Mouse (Mus musculus) T-helper 17 cell (primary cell): ENCODE data around the gene Cdk18.
"Not testable (repeated sequence)": the region's sequence is repeated elsewhere in the genome, so short reads cannot be mapped to it uniquely, and the experiment has no call there.

Source experiments
- in situ Hi-C, 2 experiments: fragments of 300-600 bp; cut with MboI, MseI; formaldehyde crosslinking; loops; 1 replicate in 1 of 2; 2 replicates in 1 of 2; pipeline ENCODE4 v1.15.1; 2025; ENCODE audit warnings: high pct_unique_total_duplicates in 2 of 2

Gene Cdk18

DNA sequence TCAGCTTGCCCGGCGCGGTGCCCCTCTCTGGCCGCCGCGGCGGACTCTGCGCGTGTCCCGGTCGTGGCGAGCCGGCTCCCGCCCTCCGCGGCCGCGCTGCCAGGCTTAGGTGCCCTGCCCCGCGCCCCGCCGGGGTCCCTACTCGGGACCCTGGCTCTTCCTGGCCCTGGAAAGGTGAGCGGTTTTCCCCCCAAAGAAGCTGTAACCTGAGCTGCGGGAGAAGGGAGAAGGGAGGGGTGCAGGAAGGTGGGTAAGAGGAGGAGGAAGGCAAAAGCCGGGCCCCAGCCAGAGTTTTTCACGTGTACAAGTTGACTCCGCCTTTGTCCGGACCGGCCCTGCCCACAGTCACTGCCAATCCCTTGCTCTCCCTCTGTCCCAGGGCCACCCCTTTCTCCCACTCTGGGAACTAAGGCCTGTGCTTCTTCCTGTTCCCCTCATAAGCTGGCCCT is at the start of gene Cdk18:
Gene Cdk18 (minus strand): TSS at position 269 of the 449 bp plus-strand sequence.
- in situ Hi-C loops: no loop called here

DNA sequence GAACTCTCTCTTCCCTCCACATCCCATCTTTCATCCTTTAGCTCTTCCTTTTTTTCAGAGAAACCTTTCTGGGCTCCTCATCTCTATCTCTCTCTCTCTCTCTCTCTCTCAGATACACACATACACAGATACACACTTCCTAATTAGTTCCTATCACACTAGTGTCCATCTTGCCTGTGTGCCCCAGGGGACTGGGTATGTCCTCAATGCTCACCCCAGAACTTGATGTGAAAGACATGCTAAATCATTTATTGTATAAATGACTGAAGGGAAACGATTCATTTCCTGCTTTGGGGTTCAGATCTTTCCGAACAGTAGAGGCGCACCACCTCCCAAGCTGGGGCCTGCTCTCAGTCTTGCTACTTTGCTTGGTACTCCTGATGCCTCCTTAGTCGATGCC is 49.7 kb upstream of the Cdk18 start:
- in situ Hi-C loops: no loop called here

DNA sequence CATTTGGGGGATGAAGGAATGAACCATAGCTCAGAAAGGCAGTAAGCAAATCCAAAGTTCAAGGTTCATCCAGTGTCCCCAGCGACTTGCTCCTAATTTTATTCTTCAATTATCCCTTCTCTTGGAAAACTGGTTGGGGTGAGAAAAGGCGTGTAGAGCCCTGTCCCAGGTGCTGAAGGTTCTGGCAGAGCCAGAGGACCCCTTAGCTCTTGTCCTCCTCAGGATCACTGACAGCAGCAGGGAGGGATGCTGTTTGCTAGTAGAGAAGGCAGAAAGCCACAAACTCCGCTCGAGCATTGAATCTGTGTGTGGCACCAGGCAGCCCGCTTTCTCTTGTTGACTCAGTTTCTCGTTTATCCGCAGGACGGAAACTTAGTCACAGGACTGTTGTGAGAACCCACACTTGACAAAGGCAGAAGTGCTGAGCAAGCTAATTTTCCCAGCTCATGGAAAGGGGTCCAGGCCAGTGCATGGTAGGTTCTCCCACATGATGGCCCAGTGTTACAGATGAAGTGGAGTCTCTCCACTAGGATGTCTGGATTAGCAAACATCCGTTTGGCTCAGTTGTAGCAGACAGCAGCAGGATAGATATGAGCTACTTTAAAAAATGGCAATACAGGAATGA is 49.1 kb upstream of the Cdk18 start:
- in situ Hi-C loops: no loop called here

DNA sequence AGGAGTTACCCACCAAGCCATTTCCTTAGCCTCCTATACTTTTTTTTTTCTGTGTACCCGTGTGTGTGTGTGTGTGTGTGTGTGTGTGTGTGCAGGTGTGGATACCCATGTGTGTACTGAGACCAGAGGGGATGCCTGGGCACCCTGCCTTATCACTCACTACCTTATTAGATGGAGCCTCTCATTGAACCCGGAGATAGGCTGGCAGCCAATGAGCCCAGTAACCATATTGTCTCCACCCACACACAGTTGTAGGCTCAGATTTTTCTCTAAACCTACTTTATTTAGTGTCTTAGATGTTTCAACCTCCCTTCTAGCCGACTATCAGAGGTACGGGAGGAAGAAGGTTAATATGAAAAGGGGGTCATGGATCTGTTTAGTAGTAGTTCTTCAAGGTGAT is 46.8 kb upstream of the Cdk18 start:
- in situ Hi-C loops: no loop called here

DNA sequence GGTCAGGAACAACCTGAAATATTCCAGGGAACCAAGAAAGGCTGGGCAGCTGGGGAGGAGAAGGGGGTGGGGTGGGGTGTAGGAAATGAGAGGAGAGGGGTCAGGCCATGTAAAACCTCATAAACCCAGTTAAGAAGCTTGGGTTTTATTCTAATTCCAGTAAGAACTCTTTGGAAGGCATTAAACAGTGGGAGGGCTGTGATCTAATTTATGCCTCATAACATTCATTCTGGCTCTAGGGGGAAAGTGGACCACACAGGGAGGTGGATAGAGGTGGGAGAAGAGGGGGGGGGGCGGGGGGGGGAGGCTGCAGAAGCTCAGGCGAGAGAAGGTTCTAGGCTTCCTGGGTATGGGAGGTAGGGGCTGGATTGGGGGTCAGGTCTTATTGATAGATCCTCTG is 32.1 kb upstream of the Cdk18 start:
- in situ Hi-C loops: loop anchor here in 1 of 2 experiments (5.0 to 10.0 kb wide), 2 partner anchors 191 to 1393 kb away; no protein-coding TSS in a partner anchor

DNA sequence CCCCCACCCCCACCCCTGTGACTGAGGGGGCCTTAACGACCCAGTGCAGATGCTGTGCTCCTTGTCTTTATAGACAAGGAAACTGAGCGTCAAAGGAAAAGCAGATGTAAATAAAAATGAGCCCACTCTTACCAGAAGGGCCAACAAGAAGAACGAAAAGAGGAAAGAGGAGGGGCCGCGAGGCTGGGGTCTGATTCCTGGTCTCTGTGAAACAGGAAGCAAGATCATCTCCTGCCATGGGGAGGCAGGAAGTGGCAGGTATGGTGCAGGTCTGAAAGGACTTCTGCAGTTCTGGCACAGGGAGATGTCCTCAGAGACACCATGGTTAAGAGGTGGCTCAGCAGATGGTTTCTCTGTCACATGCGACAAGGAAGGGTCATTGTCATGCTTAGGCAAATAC is 31.2 kb upstream of the Cdk18 start:
- in situ Hi-C loops: loop anchor here in 1 of 2 experiments (5.0 to 10.0 kb wide), 2 partner anchors 192 to 1394 kb away; no protein-coding TSS in a partner anchor

DNA sequence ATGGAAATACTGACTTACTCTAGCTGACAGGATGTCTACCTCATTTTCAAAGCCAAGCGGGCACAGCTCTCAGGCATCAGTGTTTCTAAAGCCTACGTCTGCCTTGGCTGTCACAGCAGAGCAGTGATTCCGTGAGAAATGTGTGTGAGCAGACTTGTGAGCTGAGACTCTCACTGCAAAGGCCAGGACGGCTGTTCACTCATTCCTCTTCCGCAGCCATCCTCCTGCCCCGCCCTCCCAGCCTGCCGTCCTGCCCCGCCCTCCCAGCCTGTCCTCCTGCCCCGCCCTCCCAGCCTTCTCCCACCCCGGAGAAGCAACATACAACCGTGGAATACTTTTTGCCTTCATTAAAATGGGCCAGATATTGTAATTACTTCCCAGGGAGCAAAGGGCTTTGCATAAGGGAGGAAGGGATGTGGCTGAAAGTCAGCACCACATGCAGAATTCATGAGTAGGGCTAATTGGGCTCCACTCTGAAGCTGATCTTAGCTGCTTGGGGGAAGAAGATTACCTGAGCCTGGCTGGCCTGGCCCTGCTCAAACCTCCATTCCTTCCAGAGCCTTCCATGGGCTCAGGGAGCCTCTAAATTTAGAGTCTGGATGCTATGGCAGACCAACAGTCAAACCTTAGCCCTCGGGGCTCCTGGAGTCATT is 28.8 kb upstream of the Cdk18 start:
- in situ Hi-C loops: no loop called here

DNA sequence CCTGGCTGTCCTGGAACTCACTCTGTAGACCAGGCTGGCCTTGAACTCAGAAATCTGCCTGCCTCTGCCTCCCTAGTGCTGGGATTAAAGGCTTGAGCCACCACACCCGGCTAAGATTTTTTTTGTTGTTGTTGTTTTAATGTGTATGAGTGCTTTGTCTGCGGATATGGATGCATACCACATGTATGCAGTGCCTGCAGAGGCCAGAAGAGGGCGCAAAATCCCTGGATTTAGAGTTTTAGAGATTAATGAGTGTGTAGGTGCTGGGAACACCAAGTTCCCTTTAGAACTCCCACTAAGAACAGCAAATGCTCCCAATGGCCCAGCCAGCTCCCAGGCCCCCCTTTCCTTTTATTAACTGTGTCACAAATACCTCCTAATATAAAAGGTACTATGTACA is 26.4 kb upstream of the Cdk18 start:
- in situ Hi-C loops: no loop called here

DNA sequence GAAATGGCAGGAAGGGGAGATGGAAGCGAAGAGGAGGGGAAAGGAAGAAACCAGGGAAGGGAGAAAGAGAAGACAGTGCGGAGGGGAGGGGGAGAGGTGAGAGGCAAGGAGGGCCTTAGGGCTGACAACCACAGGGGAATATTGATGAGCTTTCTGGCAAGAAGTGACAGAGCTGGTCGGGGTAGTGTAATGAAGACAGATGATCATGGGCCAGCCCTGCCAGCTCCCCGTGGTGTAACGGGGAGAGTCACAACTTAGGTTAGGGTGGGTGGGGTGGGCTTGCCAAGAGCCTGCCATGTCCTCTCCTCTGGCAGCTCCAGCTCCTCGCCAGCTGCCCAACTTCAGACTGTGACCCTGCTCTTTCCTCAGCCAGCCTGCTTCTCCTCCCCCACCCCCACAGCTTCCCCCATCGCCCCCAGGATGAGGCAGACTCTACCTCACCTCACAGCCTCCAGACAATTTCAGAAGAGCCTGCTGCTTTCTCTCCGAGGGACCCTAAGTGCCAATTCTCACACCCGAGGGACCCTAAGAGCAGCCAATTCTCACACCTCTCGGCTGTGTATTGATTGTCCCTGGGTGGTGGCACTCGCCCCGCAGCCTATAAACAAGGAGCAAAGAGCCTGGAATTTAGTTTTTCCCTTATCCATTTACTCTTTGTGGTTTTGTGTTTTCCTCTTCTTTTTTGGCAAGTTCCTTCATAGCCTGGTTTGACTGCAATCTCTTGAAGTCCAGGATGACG is 25.5 kb upstream of the Cdk18 start:
- in situ Hi-C loops: no loop called here

DNA sequence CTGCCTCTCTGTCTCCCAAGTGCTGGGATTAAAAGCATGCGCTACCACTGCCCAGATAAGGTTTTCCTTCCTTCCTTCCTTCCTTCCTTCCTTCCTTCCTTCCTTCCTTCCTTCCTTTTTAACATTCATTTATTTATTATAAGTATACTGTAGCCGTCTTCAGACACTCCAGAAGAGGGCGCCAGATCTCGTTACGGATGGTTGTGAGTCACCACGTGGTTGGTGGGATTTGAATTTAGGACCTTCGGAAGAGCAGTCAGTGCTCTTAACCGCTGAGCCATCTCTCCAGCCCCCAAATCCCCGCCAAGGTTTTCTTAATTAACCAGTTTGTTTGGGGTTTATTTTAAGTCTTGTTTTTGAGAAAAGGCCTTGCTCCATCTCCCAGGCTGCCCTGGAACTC is 23.1 kb upstream of the Cdk18 start:
- in situ Hi-C loops: not testable (repeated sequence)

DNA sequence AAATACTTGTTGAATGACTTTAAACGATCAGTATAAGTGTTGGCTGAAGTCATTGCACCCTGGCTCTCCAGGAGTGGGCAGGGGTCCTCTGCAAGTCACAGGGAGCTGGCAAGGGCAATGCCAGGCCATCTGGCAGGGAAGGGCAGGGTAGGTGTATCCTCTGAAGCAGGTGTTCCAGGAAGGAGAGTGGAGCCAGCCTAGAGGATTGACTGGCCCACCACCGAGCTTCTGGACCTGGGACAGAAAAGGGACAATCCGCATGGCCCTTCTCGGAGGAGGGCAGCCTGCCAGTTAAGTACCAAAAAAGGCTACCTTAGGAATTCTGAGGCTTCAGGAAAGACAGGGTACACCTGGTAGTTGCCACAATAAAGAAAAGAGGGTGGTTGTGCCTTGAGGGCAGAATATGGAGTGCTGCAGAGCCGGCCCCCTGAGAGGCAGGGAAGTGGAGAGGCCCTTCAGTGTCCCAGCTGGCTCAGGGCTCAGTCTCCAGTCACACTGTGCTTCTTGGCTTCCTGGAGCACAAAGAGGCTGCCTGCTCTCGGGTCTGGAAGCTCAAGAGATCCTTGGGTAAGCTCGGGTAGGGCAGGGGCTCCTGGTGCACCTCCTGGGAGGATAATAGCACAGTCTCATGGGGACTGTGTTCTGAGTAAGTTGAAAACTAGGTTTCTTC is 21.9 kb upstream of the Cdk18 start:
- in situ Hi-C loops: no loop called here

DNA sequence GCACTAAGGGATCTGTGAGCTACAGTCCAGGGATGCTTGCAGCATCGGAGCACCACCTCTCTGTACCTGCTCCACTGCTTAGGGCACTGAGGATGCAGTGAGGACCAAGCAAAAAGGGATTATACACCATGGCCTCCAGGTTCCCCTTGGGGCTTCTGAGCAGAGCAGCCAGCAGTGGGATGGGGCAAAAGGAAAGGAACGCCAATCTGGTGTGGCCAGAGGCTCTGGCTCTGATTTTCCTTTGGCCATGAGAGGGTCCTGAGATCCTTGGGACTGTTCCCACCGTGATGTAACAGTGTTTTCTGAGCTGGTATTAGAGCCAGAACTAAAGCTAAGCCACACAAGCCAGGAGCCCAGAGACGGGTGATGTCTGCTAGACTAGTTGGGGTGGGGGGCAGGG is 20.2 kb upstream of the Cdk18 start:
- in situ Hi-C loops: loop anchor here (5.0 to 10.0 kb wide), 2 partner anchors 37 to 165 kb away; no protein-coding TSS in a partner anchor

DNA sequence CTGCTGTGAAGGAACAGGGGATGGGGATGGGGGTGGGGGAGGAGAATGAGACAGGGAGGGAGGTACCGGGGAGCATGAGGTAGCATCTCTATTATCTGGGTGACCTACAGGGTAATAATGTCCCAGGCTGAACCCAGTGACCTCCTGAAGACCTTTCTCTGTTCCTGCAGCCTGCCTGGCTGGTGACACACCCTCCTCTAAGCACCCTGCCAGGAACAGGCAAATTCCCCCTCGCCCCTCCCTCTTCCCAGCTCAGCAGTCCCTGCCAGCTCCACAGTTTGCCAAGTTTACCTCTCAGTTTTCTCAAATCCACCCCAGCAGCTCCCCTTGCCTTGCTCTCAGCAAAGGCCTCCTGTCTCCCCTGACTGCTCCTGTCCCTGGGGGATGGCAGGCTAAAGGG is 19.3 kb upstream of the Cdk18 start:
- in situ Hi-C loops: loop anchor here (5.0 to 10.0 kb wide), 2 partner anchors 36 to 164 kb away; no protein-coding TSS in a partner anchor

DNA sequence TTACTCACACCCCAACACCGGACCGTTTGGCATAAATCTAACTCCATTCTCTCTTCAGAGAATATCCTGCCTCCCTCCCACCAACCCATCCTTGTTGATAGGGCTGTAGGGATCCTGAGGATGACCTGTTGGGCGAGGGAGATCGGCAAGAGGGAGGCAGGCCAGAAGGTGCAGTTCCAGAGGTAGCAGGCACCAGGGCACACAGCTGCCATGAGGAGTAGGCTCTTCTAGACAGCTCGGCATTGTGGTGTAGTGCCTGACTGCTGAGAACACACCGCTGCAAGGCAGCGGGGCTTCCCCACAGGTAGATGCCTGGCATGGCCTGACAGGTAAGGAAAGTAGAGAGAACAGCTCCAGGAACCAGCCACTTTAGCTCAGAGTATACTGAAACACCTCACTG is 18.3 kb upstream of the Cdk18 start:
- in situ Hi-C loops: loop anchor here (5.0 to 10.0 kb wide), 2 partner anchors 36 to 163 kb away; no protein-coding TSS in a partner anchor

DNA sequence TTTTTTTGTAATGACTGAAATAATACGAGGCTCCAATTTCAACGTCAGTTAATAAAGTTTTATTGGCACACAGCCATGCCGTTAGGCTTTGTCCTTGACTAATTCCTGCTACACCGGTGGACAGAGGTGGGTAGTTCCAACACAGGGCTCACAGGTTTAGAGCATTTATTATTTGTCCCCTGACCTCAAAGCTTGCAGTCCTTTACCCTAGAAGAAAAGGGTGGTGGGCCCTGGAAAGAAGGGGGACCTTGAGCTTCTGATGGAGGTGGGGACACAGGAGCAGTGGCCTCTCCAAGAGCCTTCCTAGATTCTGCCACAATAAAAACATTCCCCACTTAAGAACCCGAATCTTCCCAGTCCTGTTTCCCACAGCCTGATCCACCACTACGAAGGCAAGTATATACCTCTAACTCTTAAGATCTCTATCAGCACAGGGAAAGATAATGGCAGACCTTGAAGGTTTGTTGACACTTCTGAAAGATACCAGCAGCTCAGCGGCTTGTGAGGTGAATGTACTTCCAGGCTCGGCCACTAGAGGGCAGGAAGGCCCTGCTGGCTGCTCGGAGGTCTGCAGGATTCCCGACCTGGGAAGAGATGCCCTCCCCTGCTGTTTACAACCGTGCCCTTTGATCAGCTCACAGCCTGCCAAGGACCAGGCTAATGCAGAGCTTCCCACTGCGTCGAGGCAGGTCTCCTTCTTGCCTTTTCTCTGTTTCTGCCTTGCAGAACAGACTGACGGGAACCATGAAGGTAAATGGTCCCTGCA is 17.7 kb upstream of the Cdk18 start:
- in situ Hi-C loops: loop anchor here (5.0 to 10.0 kb wide), 2 partner anchors 35 to 162 kb away; no protein-coding TSS in a partner anchor

DNA sequence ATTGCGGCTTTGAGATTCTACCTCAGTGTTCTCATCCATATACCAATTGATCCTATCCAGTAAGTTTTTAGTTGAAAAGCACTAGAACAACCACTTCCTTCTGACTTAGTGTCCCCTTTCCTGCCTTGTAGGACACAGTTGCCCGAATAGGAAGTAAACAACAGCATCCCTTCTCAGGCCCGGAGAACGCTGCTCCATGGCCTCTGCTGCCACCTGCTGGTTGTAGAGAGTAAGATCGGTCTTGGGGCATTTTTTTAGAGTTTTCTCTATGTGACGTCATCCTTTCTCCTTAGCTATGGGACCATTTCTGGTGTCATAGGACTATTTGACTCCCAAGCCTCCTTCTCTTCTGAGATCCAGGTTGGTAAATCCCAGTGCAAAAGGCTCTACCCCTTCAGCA is 16.3 kb upstream of the Cdk18 start:
- in situ Hi-C loops: loop anchor here (5.0 to 10.0 kb wide), 2 partner anchors 33 to 161 kb away; no protein-coding TSS in a partner anchor

DNA sequence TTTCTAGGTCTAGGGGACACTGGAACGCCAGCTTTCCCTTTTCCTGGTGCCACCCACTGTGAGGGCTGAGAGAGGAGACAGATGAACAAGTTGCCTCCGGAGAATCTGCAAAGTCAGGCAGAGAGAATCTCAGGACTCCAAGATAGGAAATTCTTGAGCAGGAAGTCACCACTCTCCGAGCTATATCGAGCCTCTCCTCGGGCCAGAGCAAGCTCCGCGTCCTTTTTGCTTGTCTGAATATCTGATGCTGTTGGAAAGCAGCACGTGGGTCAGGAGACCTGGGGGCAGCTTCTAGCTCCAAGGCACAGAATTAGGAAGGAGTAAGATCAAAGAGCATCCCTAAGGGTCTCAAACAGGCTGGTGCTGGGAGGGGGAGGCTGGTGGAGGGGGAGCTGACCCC is 14.2 kb upstream of the Cdk18 start:
- in situ Hi-C loops: loop anchor here in 1 of 2 experiments (10.0 kb wide), 1 partner anchor 159 kb away; no protein-coding TSS in a partner anchor

DNA sequence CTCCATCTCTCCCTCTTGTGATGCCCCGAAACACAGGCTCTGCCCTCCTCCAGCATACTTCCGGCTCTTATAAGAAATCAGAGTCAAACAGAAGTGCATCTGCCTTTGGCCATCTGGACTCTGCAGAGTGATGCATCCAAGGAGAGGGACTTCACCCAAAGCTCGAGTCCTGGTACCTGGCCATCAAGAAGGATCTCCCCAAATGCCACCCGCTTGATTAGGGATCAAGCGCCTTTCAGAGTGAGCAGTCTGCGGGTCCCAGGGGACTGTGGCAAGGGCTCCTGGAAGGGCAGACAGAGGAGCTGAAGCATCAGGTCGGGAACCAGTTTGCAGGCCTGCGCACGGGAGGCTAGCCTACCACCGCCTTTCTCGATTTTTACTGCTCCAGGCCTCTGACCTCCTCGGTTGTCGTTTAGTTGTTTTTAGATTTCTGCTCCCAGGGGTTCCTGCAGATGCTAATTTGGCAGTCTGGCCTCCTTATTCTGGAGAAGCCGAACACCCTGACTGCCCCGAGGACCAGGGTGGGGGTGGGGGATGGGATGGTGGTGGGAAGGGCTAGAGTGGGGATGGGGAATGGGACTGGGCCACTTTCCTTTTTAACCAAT is 13.7 kb upstream of the Cdk18 start:
- in situ Hi-C loops: loop anchor here in 1 of 2 experiments (10.0 kb wide), 1 partner anchor 158 kb away; no protein-coding TSS in a partner anchor

DNA sequence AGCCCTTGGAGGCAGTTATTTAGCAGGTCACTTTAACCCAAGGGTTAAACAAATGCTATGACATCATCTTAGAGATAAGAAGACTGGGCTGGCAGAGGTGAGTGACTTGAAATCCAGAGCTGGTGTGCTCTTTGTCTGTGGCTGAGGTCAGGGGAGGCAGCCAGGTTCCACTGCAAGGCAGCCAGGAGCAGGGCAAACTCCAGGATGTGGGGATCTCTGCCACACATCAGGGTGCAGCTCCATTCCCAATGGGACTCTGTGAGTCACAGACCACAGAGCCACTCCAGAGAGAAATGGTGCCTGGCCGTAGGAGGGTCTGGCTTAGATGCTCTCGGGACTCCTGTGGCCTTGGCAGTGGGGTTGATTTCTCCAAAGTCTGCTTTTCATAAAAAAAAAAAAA is 12.4 kb upstream of the Cdk18 start:
- in situ Hi-C loops: loop anchor here in 1 of 2 experiments (10.0 kb wide), 1 partner anchor 157 kb away; no protein-coding TSS in a partner anchor
